Mouse (Mus musculus) pancreas, adult 10 weeks (tissue): ENCODE measurements around the gene Cggbp1. TPM values are rescaled to one million over a fixed set of nuclear protein-coding genes. Genes with fewer than 3 reads are reported as not detected.

Experiments
- polyA plus RNA-seq: library from polyadenylated mRNA; stranded (reverse); fragments of 350-450 nt; fragmentation: Illumina TruSeq; extraction: RNeasy Lipid Tissue Mini Kit (QIAGEN cat#74804); gene quantifications from one replicate; pipeline ENCODE4 v1.2.3, GENCODE M21; 2015; ENCODE audit warnings: low read depth, low replicate concordance; ENCODE audit not compliant: insufficient read depth

The Cggbp1 gene
- 9.2 TPM for polyA plus RNA-seq

DNA sequence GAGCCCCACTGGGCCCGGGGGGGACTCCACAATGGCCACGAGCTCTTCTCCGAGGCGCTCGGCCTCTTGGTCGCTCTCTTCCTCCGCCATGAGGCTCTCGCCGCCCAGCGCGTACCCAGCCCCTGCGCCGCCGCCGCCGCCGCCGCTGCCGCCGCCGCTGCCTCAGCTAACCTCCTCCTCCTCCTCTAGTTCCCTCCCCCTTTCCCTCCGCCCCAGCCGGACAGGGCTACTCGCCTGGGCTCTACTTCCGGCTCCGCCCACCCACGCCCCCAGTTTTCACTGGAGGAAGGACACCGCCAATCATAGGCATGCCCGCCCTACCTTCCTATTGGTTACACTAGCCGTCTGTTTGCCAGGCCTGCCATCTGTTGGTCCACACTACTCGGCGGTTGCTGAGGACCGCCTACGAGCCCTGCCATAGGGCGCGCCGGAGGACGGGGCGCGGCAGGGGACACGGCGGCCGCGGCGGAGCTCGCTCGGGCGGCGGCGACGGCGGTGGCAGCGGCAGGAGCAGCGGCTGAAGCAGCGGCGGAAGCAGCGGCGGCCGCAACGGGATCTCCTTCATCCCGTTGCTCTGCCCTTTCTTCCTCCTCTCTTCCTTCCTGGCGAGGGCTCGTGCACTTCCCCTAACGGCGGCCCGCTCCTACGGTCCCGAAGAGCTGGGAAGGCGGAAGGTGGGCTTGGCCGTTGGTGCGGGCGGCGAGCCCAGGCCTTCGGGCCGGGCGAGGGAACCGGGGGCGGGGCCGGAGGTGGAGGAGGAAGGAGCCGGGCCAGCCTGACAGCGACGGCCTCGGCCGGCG is at the start of gene Cggbp1, which contains the start of gene Zfp654:
Gene Cggbp1, plus strand, starts transcription at position 434 of the 800 bp plus-strand sequence.
Gene Zfp654, minus strand, starts transcription at position 90 of the 800 bp plus-strand sequence.

Other genes with a start within 250 kb of the Cggbp1 start
- not detected for gene Csnka2ip, start 249.6 kb upstream of the Cggbp1 start, polyA plus RNA-seq
- gene 4930453N24Rik, start 80.8 kb upstream of the Cggbp1 start, polyA plus RNA-seq, result 8.8 TPM
- 2.1 TPM for gene Zfp654, start 344 bp upstream of the Cggbp1 start, polyA plus RNA-seq